Mouse (Mus musculus) liver, embryonic 16.5 days (tissue): ENCODE measurements around the gene BC004004. TPM values are rescaled to one million over a fixed set of nuclear protein-coding genes. Genes with fewer than 3 reads are reported as not detected.

Source experiments
- ATAC-seq: fragments of 200-750 bp; cut with Nextera tagmentation; 2 replicates; pipeline ENCODE4 v1.8.0; 2017; ENCODE audit warnings: low read depth, mild to moderate bottlenecking, moderate number of reproducible peaks, moderate library complexity
- H3K27ac ChIP-seq: fragments of 300-500 bp; sonication (generic); 2 replicates; pipeline ENCODE4 v1.5.1; 2014; ENCODE audit warnings: mild to moderate bottlenecking, low read length
- H3K27me3 ChIP-seq: fragments of 300-500 bp; sonication (generic); 2 replicates; pipeline ENCODE4 v1.6.1; 2014; ENCODE audit warnings: low read depth, low read length, mixed read lengths; ENCODE audit not compliant: control insufficient read depth, insufficient read depth
- H3K36me3 ChIP-seq: fragments of 300-500 bp; sonication (generic); 2 replicates; pipeline ENCODE4 v1.6.1; 2014; ENCODE audit warnings: mild to moderate bottlenecking; ENCODE audit not compliant: control insufficient read depth, insufficient read depth
- H3K4me1 ChIP-seq: fragments of 300-500 bp; sonication (generic); 2 replicates; pipeline ENCODE4 v1.6.1; 2014; ENCODE audit warnings: low read depth, low read length, mixed read lengths; ENCODE audit not compliant: control insufficient read depth
- H3K4me2 ChIP-seq: fragments of 300-500 bp; sonication (generic); 2 replicates; pipeline ENCODE4 v1.6.1; 2014; ENCODE audit warnings: low read depth, low read length, mixed read lengths
- H3K4me3 ChIP-seq: fragments of 300-500 bp; sonication (generic); 2 replicates; pipeline ENCODE4 v1.5.1; 2014; ENCODE audit warnings: low read depth, mild to moderate bottlenecking, low read length
- H3K9ac ChIP-seq: fragments of 300-500 bp; sonication (generic); 2 replicates; pipeline ENCODE4 v1.6.1; 2014; ENCODE audit warnings: low read depth, low read length
- H3K9me3 ChIP-seq: fragments of 300-500 bp; sonication (generic); replicated peaks from 2 replicates; pipeline ENCODE4 v1.6.1; 2016; ENCODE audit warnings: low read length; ENCODE audit not compliant: control insufficient read depth
- WGBS: fragments of 180-500 bp; shearing (Covaris S2); extraction: QIAGEN DNeasy Blood & Tissue Kit; methylation state at CpG from one replicate; pipeline ENCODE4 v1.1.7; 2014; ENCODE audit not compliant: insufficient replicate concordance; 5-methylcytosine and 5-hydroxymethylcytosine counted together
- polyA plus RNA-seq: library from polyadenylated mRNA; unstranded; fragments of >200 nt; fragmentation: Nextera tagmentation; extraction: Ambion mirVana; gene quantifications from 2 replicates; pipeline ENCODE4 v1.2.1, GENCODE M21; 2015

BC004004 gene
- polyA plus RNA-seq, 1 experiment from 2014 or later, result 90.5 TPM

DNA sequence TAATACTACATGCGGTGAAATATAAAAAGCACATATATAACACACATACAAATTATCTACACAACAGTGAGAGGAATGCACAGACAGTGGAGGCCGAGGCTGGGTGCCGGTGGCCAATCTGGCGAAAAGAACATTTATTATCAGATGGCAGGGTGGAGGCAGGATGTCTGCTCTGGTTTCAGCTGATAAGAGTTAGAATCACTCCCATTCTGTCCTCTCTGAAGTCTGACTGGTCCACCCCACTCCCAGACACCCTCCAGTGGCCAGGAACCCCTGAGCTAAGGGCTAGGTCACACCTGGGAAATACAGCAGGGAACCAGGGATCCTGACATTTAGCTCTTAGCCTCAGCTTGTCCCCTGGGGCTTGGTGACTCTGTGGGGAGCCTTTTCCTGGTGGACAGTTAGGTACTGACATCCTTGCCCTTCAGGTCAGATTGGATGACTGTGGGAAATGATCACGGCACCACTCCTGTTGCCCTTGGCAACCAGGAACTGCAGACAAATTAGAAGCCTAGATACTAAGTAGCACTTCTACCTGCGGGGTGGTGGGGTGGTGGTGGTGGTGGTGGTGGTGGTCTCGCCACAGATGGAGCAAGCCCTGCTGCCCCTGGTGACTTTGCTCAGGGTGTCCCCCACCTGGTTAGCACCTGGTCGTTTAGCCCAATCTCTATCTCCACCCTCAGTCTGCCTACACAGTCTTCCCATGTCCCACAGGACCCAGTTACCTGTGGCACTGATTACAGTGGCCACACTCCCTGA, 51.5 kb downstream of the BC004004 start:
- H3K36me3 ChIP-seq, result no peaks in the 10 kb centered on the region
- H3K27me3 ChIP-seq, result peaks cover 11% of the 10 kb centered on the region
- 0 out of 2 replicates have a peak overlapping the region, but pooled peaks have one; percentile 15 for H3K4me2 ChIP-seq
- peaks cover 4% of the 10 kb centered on the region; the same call in 1 of the 2 replicates for H3K4me1 ChIP-seq
- no peak for ATAC-seq
- H3K9ac ChIP-seq, result no peak overlapping the region
- H3K9me3 ChIP-seq, result no peaks in the 10 kb centered on the region
- peak overlapping the region; percentile 14; the same call in 1 of the 2 replicates for H3K4me3 ChIP-seq
- 29% methylated on average over 8 of the region's 8 CpGs for WGBS
- H3K27ac ChIP-seq, result no peak overlapping the region

DNA sequence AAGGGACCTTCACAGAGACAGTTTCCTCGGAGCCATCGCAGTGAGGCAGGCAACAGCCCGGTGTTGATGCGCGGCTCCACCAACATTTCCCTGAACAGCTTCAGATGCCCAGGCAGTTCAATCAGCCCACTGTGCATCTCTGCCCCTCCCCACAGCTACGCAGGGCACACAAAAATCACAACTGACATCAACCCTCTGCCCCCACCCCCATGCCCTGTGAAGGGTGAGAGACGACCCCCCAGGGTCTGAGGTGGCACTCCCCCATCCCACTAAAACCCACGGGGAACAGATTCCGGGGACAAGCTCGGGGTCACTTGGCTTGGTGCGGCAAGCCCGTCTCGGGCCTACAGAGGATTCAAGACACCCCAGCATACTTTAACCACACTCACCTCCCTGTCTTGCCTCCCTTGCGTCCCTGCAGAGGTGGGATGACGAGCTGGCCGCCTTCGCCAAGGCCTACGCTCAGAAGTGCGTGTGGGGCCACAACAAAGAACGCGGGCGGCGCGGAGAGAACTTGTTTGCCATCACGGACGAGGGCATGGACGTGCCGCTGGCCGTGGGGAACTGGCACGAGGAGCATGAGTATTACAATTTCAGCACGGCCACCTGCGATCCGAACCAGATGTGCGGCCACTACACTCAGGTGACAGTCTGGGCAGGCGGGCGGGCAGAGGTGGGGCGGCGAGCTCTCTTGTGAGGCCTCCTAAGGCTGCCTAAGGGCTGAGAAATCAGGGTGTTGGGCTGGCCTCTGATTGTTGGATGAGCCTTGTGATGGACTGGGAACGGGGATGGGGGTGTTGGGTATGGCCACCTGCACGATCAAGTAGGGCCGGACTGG, 53.4 kb downstream of the BC004004 start:
- Histone ChIP-seq H3K4me3 (no peak overlapping the region), H3K9ac (no peak overlapping the region), H3K4me2 (no peak overlapping the region), H3K27me3 (peaks cover 18% of the 10 kb centered on the region), H3K36me3 (no peaks in the 10 kb centered on the region), H3K27ac (no peak overlapping the region), H3K9me3 (no peaks in the 10 kb centered on the region), H3K4me1 (peaks cover 4% of the 10 kb centered on the region; the same call in 1 of the 2 replicates)
- no peak for ATAC-seq
- 59% methylated on average over 41 of the region's 41 CpGs for WGBS

DNA sequence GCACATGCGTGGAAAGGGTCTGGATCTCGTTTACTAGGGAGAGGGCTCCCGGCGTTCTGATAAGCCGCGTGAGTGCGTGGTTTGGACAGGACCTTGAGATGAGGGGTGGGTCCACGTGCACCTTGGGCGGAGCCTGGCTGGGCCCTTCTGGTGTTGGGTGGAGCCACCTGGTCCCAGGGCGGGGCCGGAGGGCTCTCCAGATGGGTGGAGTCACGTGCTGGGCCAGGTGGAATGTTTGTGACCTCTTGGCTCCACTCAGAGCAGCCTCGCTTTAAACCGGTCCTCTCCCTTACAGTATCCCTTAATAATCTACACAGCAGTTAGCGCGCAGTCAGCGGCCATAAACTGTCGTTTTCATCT, 54.0 kb downstream of the BC004004 start:
- Histone ChIP-seq H3K9me3 (no peaks in the 10 kb centered on the region), H3K36me3 (no peaks in the 10 kb centered on the region), H3K4me1 (peaks cover 4% of the 10 kb centered on the region; the same call in 1 of the 2 replicates), H3K4me2 (no peak overlapping the region), H3K9ac (no peak overlapping the region), H3K4me3 (no peak overlapping the region), H3K27ac (no peak overlapping the region), H3K27me3 (peaks cover 21% of the 10 kb centered on the region)
- 52% methylated on average over 18 of the region's 18 CpGs for WGBS
- ATAC-seq, result peak; percentile 47; the same call in 1 of the 2 replicates

DNA sequence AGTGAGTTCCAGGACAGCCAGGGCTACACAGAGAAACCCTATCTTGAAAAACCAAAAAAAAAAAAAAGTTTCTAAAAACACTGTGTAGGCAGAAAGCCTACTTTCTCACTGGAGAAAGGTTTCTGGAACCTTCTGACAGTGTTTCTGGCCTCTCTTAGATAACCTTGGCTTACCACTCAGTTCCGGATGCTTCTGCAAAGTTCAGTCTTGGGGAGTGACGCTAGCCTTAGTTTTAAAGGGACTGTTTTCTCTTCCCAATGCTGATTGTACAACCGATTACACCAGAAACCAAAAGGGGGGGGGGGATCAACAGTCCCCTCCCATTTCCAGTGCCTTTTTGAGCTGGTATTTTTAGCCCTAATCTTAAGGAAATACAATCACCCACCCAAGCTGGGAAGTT, 55.0 kb downstream of the BC004004 start:
- H3K9ac ChIP-seq, result no peak overlapping the region
- no peaks in the 10 kb centered on the region for H3K9me3 ChIP-seq
- no peak overlapping the region for H3K4me3 ChIP-seq
- H3K4me2 ChIP-seq, result no peak overlapping the region
- no peak for ATAC-seq
- H3K36me3 ChIP-seq, result no peaks in the 10 kb centered on the region
- peaks cover 4% of the 10 kb centered on the region; the same call in 1 of the 2 replicates for H3K4me1 ChIP-seq
- H3K27me3 ChIP-seq, result peaks cover 21% of the 10 kb centered on the region
- WGBS, result 30% methylated on average over 3 of the region's 3 CpGs
- no peak overlapping the region for H3K27ac ChIP-seq

DNA sequence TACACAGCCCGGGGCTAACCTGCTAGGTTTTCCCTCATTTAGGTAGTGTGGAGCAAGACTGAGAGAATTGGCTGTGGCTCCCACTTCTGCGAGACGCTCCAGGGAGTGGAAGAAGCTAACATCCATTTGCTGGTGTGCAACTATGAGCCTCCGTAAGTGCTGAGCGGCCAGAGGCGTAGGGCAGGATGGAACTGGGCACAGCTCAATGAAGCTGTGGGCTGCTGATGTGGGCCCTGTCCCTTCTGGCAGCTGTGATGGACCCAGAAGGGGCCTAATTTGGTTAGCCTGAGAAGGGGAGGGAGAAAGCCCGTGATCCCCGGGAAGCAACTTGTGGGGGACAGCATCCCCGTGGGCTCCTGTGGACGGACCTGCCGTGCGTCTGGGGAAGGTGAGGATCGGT, 57.2 kb downstream of the BC004004 start:
- Histone ChIP-seq H3K4me1 (no peaks in the 10 kb centered on the region), H3K4me3 (no peak overlapping the region), H3K4me2 (no peak overlapping the region), H3K36me3 (no peaks in the 10 kb centered on the region), H3K27me3 (peaks cover 19% of the 10 kb centered on the region), H3K9ac (no peak overlapping the region), H3K9me3 (no peaks in the 10 kb centered on the region), H3K27ac (no peak overlapping the region)
- ATAC-seq, result no peak
- WGBS, result 73% methylated on average over 13 of the region's 13 CpGs

DNA sequence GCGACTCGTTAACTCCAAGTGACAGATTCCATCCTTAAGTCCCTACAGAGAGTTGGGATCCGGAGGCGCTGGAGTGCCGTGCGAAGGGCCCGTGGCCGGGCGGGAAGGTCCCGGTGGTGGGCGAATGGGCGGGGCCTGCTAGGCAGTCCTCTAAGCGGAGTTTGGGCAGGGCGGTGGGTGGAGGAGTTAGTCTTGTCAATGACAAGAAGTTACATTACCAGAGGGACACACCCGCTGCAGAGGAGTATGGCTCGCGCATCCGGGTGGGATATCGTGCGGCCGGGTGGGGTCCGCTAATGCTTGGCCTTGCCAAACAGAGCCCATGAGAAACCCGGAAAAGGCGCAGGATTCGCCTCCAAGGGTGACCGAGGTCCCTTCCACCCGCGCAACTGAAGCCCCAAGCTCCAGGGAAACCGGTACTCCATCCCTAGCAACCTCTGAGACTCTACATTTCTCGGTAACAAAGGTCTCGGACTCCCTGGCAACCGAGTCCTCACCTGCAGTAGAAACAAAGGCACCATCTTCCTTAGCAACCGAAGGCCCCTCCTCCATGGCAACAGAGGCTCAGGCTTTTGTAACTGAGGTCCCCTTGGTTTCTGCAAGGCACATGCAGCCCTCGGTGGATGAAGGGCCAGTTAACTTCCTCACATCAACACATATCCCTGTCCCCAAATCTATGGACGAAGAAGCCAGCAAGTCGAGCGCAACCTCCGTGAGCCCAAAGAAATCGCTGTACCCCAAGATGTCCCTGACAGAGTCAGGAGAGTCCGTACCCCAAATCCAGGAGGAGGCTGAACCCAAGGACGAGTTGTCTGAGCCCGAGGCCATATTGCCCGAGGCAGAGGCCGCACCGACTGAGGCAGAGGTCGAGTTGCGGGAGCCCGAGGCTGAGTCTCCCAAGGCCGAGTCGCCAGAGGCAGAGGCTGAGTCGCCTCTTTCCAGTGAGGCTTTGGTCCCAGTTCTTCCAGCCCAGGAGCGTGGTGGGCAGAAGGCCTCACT, 58.2 kb downstream of the BC004004 start:
- ATAC-seq, result no peak
- peaks cover 15% of the 10 kb centered on the region for H3K27me3 ChIP-seq
- no peaks in the 10 kb centered on the region for H3K4me1 ChIP-seq
- H3K9ac ChIP-seq, result no peak overlapping the region
- 37% methylated on average over 52 of the region's 52 CpGs for WGBS
- H3K4me2 ChIP-seq, result no peak overlapping the region; the same call in 1 of the 2 replicates
- no peaks in the 10 kb centered on the region for H3K9me3 ChIP-seq
- H3K4me3 ChIP-seq, result no peak overlapping the region
- H3K36me3 ChIP-seq, result peaks cover 3% of the 10 kb centered on the region; the same call in 1 of the 2 replicates
- H3K27ac ChIP-seq, result no peak overlapping the region

DNA sequence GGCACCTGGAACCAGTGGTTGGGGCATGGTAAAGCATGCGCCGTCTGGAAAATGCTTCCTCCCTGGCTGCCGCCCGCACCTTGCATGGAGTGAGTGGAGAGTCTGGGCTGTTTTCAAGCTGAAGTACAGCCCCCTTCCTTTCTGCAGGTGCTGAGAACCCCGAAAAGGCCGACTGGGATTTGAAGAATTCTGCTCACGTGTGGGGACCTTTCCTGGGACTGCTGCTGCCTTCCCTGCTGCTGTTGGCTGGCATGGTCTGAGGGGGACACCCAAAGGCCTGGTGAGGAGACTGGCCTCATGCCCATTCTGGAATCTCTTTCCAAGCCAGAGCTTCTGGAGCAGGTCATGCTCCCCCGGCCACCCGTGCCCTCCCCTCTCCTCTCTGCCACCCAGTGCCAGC, 59.1 kb downstream of the BC004004 start:
- no peaks in the 10 kb centered on the region for H3K4me1 ChIP-seq
- H3K27ac ChIP-seq, result no peak overlapping the region
- H3K27me3 ChIP-seq, result peaks cover 10% of the 10 kb centered on the region
- no peak overlapping the region for H3K4me3 ChIP-seq
- H3K36me3 ChIP-seq, result peaks cover 8% of the 10 kb centered on the region; the same call in 1 of the 2 replicates
- no peak for ATAC-seq
- H3K9me3 ChIP-seq, result no peaks in the 10 kb centered on the region
- 70% methylated on average over 9 of the region's 9 CpGs for WGBS
- no peak overlapping the region for H3K9ac ChIP-seq
- no peak overlapping the region for H3K4me2 ChIP-seq

DNA sequence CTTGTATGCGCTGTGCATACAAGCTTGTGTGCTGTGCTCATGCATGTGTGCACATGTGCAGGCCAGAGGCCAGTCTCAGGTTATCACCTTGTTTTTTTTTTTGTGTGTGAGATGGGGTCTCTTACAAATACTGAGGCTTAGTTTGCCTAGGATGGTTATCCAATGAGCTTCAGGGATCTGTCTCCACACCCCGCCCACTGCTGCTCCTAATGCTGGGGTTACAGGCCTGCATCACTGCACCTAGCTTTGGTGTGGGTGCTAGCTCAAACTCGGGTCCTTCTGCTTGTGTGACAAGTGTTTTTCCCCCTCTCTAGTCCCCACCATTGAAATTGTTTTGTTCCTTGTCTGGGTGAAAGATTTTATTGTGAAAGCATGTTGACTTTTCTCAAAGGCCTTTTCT, 61.6 kb downstream of the BC004004 start:
- no peaks in the 10 kb centered on the region for H3K9me3 ChIP-seq
- H3K36me3 ChIP-seq, result peaks cover 8% of the 10 kb centered on the region
- H3K27ac ChIP-seq, result no peak overlapping the region
- H3K4me3 ChIP-seq, result no peak overlapping the region
- H3K27me3 ChIP-seq, result peaks cover 10% of the 10 kb centered on the region
- no peak overlapping the region for H3K4me2 ChIP-seq
- no peak for ATAC-seq
- WGBS, result 69% methylated on average over 3 of the region's 3 CpGs
- H3K9ac ChIP-seq, result no peak overlapping the region
- no peaks in the 10 kb centered on the region for H3K4me1 ChIP-seq
